Mouse (Mus musculus): ENCODE measurements around the gene Igsf11.

- TF ChIP-seq EP300 (IDR thresholded peaks at IDR 0.05; ENCODE audit: low read depth) (no peak), CTCF (IDR thresholded peaks at IDR 0.05; ENCODE audit: low read depth) (no peak)
Observed at GRCm38 (mm10) chr16:39056961-39057360, 164.5 kb downstream of the Igsf11 start.

Measured in liver, embryonic 14.5 days (tissue).